Mouse (Mus musculus) gastrocnemius, postnatal 36 days (tissue): ENCODE measurements at regions not wholly inside any gene's neighbourhood (a gene's known extent, or its start where the extent isn't known, plus 50 kb on each side); places are given as distances from the start of the nearest gene placed in this dataset.

Experiments
- DNase-seq, 2 experiments: peaks; one replicate each; pipeline ENCODE4 v3.0.0; 2022
- intact Hi-C: fragments of 180-260 bp; cut with DNase I; formaldehyde crosslinking; loops from one replicate; pipeline ENCODE4 v1.15.1; 2025

DNA sequence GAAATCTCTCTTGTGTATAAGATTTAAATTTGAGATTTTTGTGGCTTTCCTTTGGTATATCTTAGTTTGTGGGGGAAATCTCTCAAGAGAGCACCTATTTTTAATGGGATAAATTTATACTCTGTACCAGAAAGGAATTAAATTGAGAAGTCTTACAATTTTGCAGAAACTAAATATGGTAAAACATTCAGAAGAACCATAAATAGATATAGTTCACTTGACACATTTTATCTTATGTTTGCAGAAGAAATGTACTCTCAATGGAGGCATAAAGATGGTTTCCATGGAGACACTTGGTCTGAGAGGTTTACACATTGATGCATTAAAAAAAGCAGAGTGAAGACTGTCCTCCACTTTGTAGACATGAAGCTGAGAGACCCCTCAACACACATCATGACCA is 86.9 kb downstream of the Ndufa10 start:
- intact Hi-C loops, result no loop called here
- DNase-seq, result no peak

DNA sequence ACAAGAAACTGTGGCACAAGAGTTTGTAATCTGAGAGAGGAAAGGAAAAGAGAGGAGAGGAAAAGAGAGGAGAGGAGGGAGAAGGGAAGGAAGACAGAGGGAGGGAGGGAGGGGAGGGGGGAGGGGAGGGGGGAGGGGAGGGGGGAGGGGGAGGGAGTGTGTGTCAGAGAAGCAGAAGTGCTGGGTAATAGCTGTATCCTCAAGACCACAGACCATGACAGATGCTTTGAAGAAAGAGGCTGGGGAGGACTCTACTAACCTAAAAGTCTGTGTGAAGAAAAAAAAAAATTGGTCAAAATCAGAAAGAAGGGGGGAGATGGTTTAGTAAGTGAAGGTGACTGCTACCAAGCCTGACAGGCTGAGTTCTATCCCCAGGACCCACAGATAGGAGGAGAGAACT is 88.7 kb downstream of the Ndufa10 start:
- no peak for DNase-seq
- intact Hi-C loops, result no loop called here

GRCm38 (mm10) chr1:92383749-92384148 is 89.9 kb downstream of the Ndufa10 start:
- DNase-seq, result no peak
- intact Hi-C loops, result no loop called here

DNA sequence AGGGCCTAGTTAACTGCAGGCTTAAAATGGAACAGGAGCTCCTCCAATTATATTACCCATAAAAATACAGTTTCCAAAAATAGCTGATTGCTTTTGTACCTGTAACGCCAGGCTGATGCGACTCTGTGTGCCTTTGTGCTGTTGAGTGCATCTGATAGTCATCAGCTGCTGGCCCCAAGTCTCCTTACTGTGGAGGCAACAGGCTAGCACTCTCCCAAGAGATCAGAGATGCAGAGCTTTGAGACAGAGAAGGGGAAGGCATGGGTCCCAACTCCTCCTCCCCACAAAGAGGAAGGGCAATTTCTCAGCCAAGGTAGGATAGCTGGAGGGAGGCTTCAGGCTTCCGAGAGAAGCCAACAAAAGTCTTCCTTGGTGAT is 94.2 kb downstream of the Ndufa10 start:
- peak in 1 of 2 experiments; percentile 19 for DNase-seq
- intact Hi-C loops, result no loop called here

DNA sequence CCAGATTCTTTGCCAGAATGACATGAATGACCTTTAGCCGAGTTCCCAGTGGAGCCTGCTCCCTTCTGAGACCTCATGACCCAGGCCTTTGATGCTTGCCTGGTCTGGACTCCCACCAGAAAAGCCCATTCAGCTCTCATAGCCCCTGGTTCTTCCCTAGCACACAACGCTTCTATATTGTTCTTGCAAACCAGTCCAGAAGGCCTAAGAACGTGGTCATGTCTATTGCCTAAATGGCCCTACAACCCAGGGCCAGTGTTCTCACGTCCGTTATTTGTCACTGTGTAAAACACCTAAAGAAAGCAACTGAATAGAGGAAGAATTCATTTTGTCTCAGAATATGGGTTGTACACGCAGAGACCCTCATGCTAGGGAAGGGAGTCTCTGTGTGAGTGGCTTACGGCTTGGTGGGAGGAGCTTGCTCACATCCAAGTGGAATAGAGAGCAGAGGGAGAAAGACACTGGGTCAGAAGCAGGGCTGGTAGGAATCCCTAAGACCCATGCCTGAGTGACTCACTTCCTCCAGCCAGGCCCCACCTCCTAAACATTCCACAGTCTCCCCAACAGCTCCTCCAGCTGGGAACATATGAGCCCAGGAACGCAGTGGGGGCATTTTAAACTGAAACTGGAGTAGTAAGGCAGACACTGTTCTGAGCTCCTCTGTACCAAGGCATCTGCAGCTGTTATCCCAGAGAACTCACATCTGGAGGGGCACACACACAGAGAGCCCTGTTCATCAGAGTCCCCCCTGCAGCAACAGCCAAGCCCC is 94.7 kb downstream of the Ndufa10 start:
- intact Hi-C loops, result no loop called here

DNA sequence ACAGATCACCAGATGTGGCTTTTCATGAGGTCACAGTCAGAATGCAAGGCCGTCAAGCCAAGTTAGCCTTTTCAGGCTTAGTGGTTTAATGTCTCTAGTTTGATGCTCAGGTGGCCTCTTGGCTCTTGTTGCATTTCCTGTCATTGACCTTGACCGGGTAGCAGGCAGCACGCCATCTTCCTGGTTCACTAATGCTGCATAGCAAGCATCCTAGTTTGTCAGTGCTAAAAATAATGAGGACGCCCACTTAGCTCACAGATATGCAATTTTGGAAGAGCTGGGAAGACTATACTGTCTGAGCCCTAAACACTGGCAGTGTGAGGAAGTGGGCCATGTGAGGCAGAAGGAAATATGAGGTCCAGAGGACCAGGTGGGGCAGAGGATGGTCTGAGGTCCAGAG is 97.2 kb downstream of the Ndufa10 start:
- intact Hi-C loops, result no loop called here
- no peak for DNase-seq

More for the DNA sequence above, 94.7 kb downstream of the Ndufa10 start:
- DNase-seq, result peak in 1 of 2 experiments; percentile 19

- intact Hi-C loops, result no loop called here
- no peak for DNase-seq
Measured at GRCm38 (mm10) chr1:92372222-92372990, 101.3 kb downstream of the Ndufa10 start.

GRCm38 (mm10) chr1:92371357-92371981 is 102.2 kb downstream of the Ndufa10 start:
- intact Hi-C loops, result no loop called here

DNA sequence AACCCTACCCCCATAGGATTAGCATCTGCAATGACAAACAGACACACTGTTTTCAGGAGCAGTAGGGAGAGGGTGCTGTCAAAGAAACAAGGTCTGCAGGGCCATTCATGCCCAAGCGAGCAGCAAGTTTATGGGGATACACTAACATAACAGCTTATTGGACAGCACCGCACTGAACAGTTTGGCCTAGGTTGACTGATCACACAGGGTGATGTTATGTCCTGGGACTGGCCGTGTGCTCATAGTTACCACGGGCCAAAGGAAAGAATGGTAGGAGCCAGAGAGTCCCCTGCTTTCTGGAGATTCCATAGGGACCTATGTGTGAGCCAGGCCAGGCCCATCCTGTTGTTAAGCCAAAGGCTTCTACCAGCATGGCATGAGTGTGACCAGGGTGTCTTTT is 102.8 kb downstream of the Ndufa10 start:
- intact Hi-C loops, result no loop called here
- no peak for DNase-seq

More at GRCm38 (mm10) chr1:92371357-92371981, 102.2 kb downstream of the Ndufa10 start:
- no peak for DNase-seq

GRCm38 (mm10) chr1:92369972-92370371 is 103.7 kb downstream of the Ndufa10 start:
- no peak for DNase-seq
- intact Hi-C loops, result no loop called here

- intact Hi-C loops, result no loop called here
Measured at GRCm38 (mm10) chr1:92366249-92366648, 107.4 kb downstream of the Ndufa10 start.

DNA sequence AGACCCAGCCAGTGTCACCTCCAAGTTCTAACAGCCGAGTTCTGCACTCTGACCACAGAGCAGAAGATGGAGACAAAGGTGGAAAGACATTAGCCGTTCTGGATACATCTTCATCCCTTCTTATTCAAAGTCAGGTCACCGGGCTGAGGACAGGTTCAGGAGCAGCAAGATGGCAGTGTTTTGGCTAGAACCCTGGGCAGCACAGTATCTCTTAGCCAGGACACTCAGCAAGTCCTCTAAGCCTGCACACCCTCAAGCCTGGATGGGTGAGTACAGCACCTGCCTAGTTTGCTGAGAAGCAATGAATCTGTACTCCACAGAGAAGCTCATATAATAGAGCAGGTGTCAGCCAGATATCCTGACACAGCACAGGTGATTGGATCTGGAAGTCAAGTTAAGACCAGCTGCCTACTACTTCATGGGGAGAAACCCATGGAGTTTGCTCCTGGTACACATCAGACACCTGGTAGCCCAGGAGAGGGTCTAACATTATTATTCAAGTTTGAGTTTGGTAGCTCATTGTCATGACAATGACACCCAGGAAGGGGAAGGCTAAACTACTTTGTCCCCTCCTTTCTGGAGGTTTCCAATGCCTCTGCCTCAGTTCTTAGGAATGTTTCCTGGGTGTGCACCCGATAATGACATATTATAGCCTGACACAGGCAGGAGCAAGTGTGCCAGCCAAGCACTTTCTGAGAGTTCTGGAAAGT is 108.1 kb downstream of the Ndufa10 start:
- DNase-seq, result no peak
- intact Hi-C loops, result no loop called here

More at GRCm38 (mm10) chr1:92366249-92366648, 107.4 kb downstream of the Ndufa10 start:
- DNase-seq, result no peak

GRCm38 (mm10) chr1:92361677-92362076 is 112.0 kb downstream of the Ndufa10 start:
- intact Hi-C loops, result loop anchor here (2.0 kb wide), 1 partner anchor 399 kb away; no protein-coding TSS in a partner anchor
- no peak for DNase-seq

DNA sequence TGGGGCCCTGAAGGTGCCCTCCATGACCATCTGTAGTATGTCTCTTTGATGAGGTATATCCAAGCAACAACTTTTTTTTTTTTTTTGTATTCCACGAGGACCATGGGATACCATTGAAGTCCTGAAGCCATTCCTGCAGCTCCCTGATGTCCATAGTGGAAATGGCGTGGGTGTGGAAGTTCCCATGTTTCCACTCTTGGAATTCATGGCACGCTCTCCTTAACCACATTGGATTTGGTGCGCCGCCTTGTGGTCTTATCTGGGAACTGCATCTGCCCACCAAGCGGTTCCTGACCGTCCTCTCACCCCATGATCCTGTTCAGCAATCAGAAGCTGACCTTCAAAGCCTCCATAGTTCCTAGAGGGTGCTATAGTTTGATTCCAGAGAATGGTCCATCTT is 113.4 kb downstream of the Ndufa10 start:
- peak; percentile 49 to 71 for DNase-seq
- intact Hi-C loops, result loop anchor here (2.0 kb wide), 1 partner anchor 397 kb away; no protein-coding TSS in a partner anchor

GRCm38 (mm10) chr1:92359473-92359872 is 114.2 kb downstream of the Ndufa10 start:
- intact Hi-C loops, result loop anchor here (5.0 kb wide), 3 partner anchors 92 to 342 kb away; no protein-coding TSS in a partner anchor
- DNase-seq, result no peak

DNA sequence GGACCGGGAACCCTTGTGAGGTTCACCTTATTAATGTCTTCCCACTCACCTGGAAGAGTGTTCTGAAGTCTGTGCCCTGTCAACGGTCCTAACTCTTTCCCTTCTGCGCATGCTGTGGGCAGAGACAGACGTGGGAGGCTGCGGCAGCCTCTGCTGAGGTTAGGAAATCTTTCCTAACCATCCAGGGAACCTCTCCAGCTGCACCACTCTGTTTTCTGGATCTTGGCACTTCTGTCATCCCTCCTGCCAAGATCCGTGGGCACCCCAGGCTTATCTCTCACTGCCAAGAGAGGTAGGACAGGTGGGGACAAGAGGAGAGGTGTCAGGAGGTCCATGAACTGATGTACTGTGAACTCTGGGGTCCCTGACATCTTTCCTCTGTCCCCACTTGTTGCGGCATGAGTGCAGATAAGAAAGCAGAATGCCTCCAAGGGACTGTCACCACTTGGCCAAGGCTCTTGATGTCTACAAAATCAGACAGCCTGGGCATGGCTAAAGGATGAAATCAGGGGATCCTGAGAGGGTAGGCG is 114.8 kb downstream of the Ndufa10 start:
- intact Hi-C loops, result loop anchor here (5.0 kb wide), 3 partner anchors 92 to 342 kb away; no protein-coding TSS in a partner anchor
- no peak for DNase-seq

DNA sequence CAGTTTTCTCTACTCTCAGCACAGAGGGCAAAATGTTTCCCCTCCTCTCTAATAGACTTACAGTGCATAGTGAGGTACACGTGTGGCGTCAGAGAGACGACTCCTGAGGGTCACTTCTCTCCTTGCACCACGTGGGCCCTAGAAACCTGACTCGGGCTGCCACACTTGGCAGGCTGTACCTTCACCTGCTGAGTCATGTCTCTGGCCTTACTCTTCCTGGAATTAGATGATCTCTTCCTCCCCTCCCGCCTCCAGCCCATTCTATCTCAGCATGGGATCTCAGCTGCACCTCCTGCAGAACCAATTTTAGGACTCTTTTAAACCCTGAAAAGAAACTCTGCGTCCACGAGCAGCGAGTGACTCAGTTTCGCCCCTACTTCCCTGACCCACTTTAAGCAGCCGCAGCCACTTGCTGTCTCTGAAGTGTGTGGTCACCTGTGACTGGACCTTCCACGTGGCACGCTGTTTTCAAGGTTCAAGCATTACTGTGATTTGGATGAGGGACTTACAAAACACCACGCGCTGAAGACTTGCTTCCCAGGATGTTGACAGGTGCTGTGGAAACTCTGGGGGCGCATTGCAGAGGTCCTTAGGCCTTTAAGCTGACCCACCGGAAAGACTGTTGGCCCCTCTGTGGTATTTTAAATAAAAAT is 125.2 kb downstream of the Ndufa10 start:
- peak in 1 of 2 experiments; percentile 56 for DNase-seq
- intact Hi-C loops, result loop anchor here (5.0 kb wide), 2 partner anchors 171 to 251 kb away; no protein-coding TSS in a partner anchor

DNA sequence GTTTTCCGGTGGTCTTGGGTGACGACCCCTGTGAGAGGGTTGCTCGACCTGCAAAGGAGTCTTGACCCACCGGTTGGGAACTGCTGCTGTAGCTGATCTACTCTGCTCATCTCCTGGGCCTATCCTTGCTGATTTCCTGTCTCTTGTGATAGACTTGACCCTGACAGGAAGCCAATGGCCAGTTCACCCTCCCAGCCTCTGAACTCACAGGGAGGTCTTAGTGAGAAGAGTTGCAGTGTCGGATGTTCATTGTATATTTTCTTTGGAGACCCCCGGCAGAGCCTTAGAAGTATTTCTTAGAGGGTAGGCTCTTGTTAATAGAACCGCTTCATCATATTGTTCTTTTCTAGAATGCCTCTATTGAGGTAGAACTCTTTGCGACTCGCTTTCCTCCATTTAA is 126.0 kb downstream of the Ndufa10 start:
- intact Hi-C loops, result loop anchor here (5.0 kb wide), 2 partner anchors 170 to 250 kb away; no protein-coding TSS in a partner anchor

DNA sequence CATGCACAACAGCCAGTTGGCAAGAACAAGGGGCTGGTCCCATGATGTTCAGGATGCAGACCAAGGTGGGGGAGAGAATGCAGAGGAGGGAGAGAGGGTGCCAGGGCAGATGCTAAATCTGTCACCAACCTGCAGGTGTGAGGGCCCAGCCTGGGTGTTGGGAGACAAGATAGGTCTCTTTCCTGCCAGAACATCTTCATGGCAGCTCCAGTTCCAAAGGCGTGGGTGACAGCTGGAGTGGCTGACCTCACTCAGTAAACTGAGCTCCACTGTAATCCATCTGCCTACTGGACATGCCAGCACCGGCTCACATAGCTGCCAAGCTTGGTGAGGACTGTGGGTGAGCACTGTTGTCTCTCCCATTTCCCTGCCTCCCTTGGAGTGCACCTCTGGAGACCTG is 129.9 kb downstream of the Ndufa10 start:
- intact Hi-C loops, result no loop called here

More for the DNA sequence above, 126.0 kb downstream of the Ndufa10 start:
- DNase-seq, result no peak

More for the DNA sequence above, 129.9 kb downstream of the Ndufa10 start:
- peak; percentile 55 to 67 for DNase-seq
